Mouse (Mus musculus): ENCODE measurements around the gene Bclaf1. TPM values are rescaled to one million over a fixed set of nuclear protein-coding genes. Genes with fewer than 3 reads are reported as not detected.

Bclaf1 gene
- 100 to 1,000 TPM in 1 of 2 experiments, 10 to 100 TPM in 1; 99.6 to 107 TPM for total RNA-seq (2021)

DNA sequence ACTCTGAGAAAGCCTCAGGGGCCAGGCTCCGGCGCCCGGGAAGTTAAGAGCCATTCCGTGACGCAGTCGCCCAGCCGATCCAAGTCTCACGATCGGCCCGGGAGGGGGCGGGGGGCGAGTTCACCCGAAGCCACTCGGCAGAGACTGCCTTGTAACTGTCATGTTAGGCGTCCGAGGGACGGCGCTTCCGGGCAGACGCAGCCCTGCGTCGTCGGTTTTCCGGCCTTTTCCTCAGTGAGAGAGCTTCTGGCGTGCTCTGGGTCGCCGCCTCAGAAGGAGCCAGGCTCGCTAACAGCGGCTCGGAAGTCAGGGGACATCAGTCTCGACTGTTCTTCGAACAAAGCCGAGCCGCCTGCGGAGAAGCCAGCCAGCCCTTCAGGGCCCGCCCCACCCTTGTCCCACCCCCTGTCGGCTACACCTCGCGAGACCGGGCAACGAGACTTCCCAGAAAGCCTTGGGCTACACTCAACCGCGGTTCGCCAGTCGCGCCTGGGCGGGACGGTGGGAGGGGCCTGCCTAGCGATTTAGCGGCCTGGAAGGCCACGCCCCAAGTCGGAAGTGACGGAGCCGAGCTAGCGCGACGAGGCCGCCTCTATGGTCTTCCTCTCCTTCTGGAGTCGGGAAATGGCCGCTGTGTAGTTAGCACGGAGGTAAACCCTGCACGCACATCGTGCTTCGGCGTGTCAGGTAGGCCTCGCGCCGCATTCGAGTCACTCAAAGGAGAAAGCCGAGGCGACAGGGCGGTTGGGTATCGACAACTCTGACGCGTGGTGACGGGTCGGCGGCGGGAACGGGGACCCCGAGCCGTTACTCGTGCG lies at the start of gene Bclaf1:
Gene Bclaf1, plus strand, starts transcription at position 552 of the 818 bp plus-strand sequence.
- DNase-seq = peak; percentile 100

DNA sequence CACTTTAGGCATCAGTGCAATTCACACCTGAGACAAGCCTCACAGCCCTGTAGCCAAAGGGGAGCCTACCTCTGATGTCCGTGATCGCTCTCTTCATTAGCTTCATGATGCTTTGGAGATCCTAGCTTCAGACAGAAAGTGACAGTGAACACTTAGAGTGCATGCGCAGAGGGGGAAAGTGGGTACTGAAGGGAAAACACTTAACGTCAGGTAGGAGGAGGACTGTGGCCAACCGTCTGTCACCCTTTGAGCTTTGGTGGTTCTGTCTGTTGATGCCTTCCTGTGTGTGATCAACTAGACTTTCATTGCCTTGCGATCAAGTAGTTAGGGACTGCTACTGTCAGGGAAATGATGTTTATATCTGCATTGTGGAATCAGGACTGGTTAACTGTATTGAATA lies 49.4 kb upstream of the Bclaf1 start:
- no peak for DNase-seq

DNA sequence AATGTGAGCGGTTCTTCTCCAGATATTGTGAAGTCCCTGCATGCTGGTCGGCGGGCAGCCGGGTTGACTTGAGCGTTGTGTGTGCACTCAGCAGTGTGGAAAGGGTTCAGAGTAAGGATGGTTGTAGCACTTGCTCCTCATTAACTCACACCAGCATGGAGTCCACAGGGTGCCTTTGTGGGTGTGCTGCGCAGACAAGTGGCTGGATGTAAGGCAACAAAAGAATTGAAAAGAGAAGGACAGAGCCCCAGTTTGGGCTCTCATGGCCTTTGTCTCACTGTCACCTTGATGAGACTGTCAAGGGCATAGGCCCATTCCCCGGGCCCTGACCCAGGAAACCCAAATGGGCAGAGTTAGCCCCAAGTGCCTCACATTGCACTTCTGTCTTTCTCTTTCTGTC lies 47.8 kb upstream of the Bclaf1 start:
- DNase-seq = no peak

DNA sequence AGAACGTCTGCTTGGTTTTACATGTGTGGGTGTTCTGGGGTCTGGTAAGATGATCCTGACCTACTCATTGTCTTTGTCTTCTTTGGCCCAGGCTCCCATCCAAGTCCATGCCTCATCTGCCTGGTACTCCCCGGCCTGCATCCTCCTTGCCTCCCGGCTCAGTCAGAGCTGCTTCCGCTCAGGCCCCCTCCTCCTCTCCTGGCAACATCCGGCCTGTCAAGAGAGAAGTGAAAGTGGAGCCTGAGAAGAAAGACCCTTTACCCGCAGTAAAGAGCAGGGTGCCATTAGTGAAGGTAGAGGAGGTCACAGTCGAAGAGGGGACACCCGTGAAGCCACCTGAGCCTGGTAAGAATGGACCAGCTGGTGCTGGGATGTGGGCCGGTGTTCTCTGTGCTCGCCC lies 45.2 kb upstream of the Bclaf1 start:
- DNase-seq = no peak

DNA sequence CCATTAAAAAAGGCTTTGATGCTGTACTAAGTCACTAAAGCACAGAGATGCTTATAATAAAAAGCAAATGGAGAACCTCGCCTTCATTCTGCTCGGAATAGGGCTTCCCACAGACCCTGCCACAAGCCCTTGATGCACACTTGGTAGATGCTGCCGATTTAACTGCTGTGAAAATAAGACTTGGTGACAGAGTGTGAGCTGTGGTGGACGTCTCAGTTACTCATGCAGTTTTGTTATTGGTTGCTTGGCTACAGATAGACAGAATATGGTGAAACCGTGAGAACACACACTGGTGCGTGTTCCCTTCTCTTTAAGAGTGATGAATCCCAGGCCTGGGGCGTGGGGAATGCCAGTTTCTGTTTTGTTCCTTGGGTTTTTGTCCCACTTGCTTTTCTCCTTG lies 43.3 kb upstream of the Bclaf1 start:
- DNase-seq = no peak

DNA sequence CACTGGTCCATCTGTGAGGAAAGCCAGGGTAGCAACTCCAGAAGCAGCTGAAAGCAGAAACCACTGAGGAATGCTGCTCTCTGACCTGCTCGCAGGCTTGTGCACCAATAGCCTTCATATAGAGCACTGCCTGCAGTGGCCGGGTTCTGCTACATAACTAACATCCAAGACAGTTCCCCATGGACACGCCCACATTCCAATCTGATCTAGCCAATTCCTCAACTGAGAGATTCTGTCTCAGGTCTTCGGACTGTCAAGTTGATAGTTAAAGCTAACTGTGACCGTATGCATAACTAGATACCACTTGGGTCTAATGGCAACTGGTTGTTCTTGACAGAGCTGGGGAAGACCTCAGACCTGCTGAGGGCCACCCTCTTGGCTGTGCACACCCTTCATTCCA lies 39.9 kb upstream of the Bclaf1 start:
- no peak for DNase-seq

DNA sequence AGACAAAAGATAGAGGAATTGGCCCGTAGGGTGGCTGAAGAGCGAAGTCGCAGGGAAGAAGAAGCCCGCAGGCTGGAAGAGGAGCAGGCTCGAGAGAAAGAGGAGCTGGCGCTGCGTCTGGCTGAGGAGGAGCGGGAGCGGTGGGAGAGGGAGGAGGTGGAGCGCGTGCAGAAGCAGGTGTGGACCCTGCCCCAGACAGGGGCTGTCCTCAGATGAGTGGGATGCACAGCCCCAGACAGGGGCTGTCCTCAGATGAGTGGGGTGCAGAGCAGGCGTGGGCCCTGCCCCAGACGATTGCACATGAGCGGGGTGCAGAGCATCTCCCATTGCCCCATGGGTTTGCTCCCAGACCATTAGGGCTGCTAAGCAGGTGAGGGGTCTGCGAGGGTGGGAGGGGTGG lies 39.0 kb upstream of the Bclaf1 start:
- DNase-seq = no peak

DNA sequence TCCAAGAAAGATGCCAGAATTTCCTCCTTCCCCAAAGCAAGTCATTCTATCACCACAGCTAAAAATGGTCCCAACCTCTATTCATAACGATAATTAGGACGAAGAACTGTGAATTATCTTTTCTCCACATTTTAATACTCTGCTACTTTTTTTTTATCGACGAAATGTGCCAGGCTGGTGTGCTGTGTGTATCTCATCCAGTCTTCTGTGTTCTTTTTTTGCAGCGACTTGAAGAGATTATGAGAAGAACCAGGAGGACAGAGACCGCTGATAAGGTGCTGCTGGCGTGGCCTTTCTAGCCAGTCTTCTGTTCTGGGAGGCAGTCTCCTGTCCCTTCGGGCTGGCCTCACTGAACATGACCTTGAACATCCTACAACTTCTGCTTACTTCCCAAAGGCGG lies 38.2 kb upstream of the Bclaf1 start:
- DNase-seq = no peak

DNA sequence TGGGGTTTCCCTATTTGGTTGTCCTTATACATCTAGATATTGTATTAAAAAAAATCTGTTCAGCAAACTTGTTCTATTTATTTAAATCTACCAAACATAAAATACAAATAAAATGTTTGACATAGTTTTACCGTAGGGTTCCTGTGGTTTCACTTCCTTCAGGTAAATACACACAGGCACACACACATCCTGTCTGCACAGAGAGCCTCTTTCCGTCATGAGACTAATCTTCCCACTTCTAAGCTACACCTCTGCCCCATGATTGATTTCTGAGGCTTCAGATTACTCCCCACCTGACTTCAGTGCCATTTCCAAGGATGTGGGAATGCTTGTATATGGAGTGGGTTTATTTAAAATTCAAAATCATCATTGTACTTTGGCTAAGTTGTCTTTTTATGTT lies 30.8 kb upstream of the Bclaf1 start:
- no peak for DNase-seq

DNA sequence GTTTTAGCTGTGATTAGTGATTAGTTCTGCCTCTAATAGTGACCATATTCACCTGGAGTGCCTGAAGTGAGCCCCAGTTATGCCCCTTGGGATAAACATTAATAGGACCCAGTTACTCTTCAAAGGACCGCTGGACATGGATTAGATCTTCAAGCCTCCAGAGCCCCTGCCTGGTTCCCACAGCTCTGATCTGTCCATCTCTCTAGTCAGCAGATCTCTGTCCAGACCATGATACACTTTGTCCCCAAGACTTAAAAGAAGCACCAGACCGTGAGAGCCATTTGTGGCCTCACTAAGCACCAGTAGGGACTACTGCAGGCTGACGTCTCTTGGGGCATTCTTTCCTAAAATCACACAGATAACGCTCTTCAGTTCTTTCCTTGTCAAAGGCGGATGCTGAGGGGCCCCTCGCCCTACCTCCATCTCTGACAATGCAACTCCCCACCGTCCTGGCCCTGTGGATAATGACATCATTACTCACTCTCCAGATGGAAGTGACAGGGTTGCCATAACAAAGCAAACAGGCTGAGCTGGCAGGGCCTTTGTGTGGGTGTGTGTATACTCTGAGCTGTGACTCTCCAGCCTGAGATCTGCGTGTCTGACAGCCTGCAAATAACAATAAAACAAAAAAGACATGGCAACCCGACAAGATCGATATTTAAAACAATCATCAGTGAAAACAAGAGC lies 26.8 kb upstream of the Bclaf1 start:
- peak; percentile 51 for DNase-seq

DNA sequence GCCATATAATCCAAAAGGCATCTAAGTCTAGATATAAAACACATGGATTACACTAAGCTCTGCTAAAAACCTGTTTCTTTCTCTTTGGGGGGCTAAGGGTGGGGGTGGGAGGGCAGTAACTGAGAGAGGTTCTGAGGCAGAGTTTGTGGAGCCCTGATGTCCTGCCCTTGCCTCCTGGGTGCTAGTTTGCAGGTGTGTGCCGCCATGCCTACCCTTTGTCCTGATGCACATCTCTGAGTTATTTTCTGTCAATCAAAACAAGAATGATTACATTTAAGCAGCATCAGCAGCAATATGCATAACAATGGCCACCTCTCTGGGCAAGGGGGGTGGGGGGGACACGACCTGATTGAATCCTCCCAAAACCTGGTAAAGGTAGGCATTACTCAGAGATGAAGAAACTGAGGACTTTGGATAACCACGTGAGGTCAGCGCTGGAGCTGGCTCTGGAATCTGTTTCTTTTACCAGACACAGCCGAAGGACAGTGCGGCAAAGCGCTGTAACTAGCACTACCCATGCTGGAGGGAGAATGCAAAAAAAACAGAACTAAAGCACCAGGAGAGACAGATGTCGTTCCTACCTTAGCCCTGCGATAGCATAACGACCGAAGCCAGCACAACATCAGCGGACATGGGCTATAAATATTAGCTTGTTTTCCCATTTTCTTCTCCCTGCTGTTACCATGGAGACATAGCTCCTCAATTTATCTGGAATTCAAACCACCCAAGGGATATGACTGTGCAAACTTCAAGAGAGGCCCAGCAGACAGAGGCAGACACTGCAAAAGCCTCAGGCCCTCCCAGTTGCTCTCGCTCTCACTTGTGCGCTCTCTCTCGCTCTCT lies 26.1 kb upstream of the Bclaf1 start:
- DNase-seq = no peak

DNA sequence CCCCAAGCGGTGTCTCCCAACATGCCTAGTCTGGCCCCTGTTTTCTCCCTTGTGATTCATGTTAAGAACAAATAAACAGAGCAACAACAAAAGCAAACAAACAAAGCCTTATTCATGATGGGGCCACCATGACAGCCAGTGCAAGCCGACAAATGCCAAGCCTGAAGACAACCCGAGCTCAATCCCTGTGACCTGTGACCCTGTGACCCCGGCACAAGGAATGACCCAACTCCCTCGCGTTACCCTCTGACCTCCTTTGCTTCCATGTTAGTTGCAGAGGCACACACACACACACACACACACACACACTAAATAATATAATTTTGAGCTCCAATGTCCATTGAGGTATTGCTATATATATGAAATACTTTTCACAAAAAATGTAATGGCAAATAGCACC lies 24.9 kb upstream of the Bclaf1 start:
- no peak for DNase-seq

DNA sequence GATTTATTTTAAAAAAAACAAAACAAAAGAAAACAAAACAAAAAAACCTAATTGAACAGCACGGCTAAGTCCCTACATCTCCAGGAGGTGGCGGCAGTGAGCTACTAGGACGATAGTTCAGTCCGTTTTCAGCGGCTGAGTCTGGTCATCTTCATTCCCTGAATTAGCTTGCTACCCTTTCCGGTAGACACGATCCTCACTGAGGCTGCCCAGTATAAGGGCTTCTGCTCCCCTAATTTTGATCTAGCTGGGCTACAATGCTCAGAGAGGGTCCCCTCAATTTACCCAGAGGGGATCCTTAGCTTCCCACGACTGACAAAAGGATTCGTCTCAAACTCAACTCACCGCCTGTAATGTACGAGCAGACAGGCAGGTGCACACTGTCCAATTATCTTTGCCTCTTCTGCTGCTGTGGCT lies 21.8 kb upstream of the Bclaf1 start:
- peak; percentile 93 for DNase-seq

DNA sequence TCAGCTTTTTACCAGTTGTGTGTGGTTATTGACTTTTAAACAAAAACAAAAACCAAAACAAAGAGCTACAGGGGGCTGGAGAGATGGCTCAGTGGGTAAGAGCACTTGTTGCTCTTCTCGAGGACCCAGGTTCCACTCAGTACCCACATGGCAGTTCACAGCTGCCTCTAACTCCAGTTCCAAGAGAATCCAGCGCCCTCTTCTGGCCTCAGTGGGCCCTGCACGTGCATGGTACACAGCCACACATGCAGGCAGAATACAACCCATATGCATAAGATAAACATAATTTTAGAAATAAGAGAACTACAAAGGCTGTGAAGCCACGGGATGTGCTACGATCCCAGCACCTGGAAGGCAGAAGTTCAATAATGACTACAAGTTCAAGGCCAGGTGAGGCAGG lies 16.3 kb upstream of the Bclaf1 start:
- no peak for DNase-seq

DNA sequence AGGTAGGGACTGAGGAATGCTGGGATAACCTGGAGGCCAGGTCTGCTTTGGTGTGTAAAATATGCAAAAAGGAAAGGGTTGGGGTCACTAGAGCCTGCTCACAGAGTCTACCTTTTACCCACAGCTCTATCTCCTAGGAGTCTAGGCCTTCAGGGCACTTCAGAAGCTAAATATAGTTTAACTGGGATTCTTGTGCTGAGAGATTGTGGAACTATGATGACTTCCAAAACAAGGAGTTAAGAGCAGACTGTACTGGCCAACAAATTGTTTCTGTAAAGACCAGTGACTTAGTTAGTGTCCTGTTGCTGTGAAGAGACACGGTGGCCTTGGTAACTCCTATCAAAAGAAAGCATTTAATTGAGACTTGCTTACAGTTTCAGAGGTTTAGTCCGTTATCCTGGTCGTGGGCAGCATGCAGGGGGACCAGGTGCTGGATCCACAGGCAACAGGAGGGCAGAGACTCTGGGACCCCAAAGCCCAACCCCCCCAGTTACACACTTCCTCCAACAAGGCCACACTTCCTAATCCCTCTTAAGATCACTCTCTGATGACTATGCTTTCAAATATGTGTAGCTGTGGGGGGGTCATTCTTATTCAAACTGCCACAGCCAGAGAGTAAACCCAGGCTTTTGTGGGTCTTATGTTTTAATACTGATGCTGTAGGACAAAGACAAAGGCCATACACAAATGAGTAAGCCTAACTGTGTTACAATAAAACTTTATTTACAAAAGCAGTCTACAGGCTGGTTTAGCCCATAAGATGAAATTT lies 13.9 kb upstream of the Bclaf1 start:
- no peak for DNase-seq

DNA sequence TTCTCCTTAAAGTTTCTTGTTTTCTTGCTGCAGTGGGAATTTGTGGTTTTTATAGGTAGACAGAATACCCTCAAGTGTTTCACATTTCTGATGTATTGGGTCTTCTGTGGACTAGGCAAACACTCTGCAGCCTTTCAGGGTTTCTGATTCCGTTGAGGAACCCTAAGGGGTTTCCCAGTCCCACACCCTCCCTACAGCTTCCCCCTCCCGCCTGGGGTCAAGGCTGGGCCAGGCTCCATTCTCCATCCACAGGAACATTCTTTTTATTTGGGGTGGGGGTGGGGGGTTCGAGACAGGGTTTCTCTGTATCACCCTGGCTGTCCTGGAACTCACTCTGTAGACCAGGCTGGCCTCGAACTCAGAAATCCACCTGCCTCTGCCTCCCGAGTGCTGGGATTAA lies 13.2 kb upstream of the Bclaf1 start:
- no peak for DNase-seq

DNA sequence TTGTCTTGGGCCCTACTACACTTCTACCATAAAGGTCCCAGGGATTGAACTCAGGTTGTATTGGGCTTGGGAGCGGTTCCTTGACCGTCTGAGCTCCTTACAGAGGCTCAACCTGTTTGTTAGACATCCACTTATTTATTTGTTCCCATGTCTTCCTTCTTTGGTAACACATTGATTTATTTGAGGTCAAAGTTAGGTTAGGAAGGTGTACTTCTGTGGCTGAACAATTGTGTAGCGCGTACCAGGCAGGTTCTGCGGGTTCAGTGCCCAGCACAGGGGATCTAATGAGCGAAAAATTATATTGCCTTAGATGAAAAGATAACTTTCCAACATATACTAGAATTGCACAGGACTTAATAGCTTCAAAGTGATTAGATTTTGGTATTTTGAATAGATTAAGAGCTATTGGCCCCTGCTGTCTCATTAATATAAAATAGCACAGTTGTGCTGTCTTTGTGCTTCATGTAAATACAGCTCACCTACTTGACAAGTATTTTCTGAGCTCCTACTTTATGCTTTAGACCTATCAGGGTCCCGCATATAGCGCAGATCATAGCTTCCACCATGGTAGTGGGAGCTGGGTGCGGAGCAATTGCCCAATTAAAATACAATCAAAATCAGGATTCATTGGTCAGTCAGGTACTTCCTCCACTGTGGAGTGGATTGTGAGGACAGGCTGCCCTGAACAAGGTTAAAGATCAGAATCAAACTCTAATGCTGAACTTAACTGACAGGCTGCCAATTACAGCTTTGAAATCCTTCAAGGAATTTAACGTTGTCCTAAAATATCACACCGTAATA lies 1.1 kb upstream of the Bclaf1 start:
- peak; percentile 13 for DNase-seq

DNA sequence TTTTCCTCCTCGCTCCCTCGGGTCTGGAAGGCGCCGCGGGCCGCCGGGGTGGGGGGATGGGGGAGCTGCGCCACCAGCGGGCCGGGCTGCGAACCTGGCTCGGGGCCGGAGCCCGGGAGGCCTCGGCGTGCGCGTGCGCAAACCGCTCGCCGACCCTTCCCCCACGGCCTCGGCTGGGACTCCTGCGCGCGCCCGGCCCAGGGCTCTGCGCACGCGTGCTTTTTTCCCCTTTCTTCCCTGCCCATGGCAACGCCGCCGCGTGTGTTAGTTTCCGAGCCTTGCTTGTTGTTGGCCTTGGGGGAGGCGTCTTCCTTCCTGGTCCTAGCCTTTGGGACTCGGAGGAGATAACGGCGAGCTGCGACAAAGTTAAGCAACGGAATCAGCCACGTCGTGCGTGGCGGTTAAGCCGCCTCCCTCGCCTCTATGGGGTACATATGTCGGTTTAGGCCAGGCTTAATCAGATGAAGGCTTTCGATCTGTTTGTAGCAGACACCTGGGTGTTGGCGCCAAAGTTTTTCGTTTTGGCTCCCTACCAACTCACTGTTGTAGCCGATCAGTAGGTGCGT lies 550 bp downstream of the Bclaf1 start:
- peak; percentile 95 for DNase-seq

DNA sequence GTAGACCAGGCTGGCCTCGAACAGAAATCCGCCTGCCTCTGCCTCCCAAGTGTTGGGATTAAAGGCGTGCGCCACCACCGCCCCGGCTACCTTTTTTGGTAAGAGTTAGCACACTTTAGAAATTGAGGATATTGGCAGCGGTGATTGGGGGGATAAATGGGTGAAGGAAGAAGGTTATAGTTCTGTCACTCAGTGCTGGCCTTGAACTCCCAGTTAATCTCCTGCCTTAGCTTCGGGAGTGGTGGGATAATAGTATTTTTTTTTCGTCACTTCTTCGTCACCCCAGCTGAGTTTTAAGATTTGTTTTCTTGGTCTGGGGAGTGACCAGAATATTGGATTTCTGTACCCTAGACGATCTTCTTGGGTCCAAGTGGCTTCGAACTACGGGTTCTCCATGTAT lies 1.2 kb downstream of the Bclaf1 start:
- peak; percentile 16 for DNase-seq

DNA sequence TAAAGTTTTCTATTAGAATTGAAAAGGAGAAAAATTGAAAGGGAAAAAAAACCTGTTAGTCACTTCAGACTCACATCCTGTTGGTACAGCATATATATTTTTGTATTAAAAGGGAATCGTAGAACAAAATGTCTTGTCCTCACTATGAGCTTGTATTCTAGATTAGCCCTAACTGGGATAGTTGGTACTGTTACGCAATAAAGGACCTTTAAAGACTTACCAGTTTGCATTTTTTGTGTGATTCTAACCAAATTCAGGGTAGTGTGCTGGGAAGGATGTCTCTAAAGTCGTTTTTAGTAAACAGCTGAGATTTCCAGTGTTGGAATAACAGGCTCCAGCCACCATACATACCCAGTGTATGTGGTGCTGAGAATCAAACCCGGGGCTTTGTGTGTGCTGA lies 1.7 kb downstream of the Bclaf1 start:
- DNase-seq = no peak

DNA sequence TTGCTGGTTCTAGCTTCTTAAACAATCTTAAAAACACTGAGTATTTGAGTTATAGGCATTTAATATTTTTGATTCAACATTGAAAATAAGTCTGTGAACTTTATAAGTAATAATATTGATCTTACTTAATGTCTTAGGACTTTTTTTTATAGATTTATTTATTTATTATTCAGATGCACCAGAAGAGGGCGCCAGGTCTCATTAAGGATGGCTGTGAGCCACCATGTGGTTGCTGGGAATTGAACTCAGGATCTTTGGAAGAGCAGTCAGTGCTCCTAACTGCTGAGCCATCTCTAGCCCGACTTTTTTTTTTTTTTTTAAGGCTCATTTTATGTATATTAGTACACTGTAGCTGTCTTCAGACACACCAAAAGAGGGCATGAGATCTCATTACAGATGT lies 2.5 kb downstream of the Bclaf1 start:
- peak; percentile 29 for DNase-seq

Data from heart, postnatal 4 days (tissue).